Mouse (Mus musculus) cerebellum, adult 8-10 months (tissue): Measurements from ENCODE around the gene Sord.

Experiments used
- DNase-seq: peaks from one replicate; pipeline ENCODE4 v3.0.0; 2022

Sord gene

DNA sequence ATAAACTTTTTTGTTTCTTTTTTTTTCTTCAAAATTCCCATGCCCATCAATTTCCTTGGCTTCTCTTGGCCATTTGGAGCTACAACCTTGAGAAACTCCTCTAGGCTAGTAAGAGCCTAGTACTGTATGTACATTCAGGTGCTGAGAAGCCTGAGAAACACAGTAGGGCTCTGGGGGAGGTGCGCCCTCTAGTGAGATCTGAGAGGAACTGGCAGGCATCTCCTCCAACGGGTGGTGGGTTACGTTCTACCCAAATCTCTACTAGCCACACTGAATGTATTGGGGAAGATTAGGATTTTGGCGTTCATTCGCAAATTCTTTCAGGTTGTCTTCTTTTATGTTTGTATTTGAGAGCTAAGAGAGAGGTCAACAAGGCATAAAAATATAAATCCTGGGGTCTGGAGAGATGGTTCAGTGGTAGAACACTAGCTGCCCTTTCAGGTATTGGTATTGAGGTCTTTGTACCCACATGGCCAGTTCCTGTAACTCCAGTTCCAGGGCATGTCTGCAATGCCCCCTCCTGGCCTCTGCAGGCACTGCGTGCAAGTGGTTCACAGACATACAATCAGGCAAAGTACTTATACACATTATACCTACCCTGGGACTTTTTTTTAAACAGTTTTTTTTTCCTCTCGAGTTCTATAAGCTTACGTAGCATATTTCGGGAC is 68.2 kb downstream of the Sord start:
- peak; percentile 54 for DNase-seq

DNA sequence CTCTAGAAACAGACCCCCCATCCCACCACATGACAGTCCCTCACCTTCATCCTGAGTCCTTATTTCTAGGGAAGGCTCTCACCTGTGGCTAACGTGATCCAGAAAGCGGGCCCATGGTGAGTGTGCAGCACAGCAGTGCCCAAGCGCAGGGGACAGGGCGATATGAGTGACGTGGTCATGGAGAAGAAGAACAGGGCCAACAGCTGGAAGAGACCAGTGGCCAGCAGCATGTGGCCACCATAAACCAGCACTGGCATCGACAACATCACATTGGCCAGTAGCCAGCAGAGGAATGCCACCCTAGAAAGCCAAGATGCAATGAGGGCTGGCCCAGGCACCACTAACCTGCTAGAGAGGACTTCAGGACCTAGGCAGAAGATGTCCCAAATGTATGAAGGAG is 70.0 kb downstream of the Sord start:
- DNase-seq = no peak

GRCm38 (mm10) chr2:122305097-122305892 is 70.7 kb downstream of the Sord start:
- no peak for DNase-seq

GRCm38 (mm10) chr2:122306184-122306583 is 71.6 kb downstream of the Sord start:
- DNase-seq = no peak

DNA sequence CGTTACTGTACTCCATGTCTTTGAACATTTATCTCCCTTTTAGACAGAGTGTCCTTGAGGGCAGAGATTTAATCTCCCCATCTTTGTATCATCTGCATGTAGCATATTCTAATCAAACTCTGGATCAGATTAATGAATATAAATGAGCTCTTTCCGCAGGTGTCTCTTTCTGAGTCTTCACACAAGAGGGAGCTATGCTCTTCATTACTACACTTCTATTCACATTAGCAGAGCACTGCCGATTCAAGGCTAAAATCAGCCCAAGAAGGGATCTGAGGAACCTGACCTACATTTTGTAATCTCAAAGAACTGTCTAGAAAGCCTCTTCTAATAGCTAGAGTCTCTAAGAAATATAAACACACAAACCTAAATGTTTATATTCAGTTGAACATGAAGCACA is 75.1 kb downstream of the Sord start:
- DNase-seq = no peak

DNA sequence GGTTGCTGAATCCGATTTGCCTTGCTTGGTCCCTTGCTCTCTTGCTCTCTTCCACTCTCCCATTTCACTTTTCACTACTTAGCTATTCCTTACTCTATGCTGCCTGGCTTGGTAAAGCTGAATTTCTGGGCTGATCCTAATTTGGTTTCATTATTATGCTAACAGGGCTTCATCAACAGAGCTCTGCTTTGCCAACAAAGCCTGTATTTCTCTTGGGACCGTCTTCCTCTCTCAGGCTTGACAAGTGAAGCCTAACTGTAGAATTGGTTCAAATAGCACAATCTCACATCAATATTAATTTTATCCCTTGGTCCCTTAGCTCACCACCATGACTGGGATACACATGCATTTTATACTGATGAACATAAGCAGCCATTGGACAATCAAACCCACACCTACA is 77.0 kb downstream of the Sord start:
- no peak for DNase-seq

GRCm38 (mm10) chr2:122312722-122313417 is 78.3 kb downstream of the Sord start:
- DNase-seq = peak; percentile 53

- no peak for DNase-seq
These were observed 79.0 kb downstream of the Sord start, which contains the start of gene Duoxa1 for GRCm38 (mm10) chr2:122313536-122313935. Gene Duoxa1 (minus strand): TSS chr2:122313730.
